Mouse (Mus musculus) neural tube, embryonic 14.5 days (tissue): Measurements from ENCODE around the gene B3galnt1. TPM values are rescaled to one million over a fixed set of nuclear protein-coding genes. Genes with fewer than 3 reads are reported as not detected.
A peak's percentile ranks its signal among the peaks of the same experiment; 100 is the strongest.

Experiments used
- ATAC-seq: fragments of 200-750 bp; cut with Nextera tagmentation; 2 replicates; pipeline ENCODE4 v1.8.0; 2017; ENCODE audit warnings: low read depth, mild to moderate bottlenecking, moderate TSS enrichment, moderate library complexity
- H3K27ac ChIP-seq: fragments of 300-500 bp; sonication (generic); 2 replicates; pipeline ENCODE4 v1.5.1; 2014; ENCODE audit warnings: low read depth, mild to moderate bottlenecking, control low read depth, low read length, moderate library complexity, mixed read lengths
- H3K27me3 ChIP-seq: fragments of 300-500 bp; sonication (generic); 2 replicates; pipeline ENCODE4 v1.6.1; 2014; ENCODE audit warnings: low read length; ENCODE audit not compliant: control insufficient read depth, insufficient read depth
- H3K36me3 ChIP-seq: fragments of 300-500 bp; sonication (generic); 2 replicates; pipeline ENCODE4 v1.6.1; 2014; ENCODE audit warnings: low read length, mixed read lengths; ENCODE audit not compliant: control insufficient read depth, insufficient read depth
- H3K4me1 ChIP-seq: fragments of 300-500 bp; sonication (generic); 2 replicates; pipeline ENCODE4 v1.6.1; 2014; ENCODE audit warnings: low read length; ENCODE audit not compliant: control insufficient read depth, insufficient read depth
- H3K4me2 ChIP-seq: fragments of 300-500 bp; sonication (generic); 2 replicates; pipeline ENCODE4 v1.6.1; 2014; ENCODE audit warnings: mild to moderate bottlenecking, low read depth, low read length, control low read depth
- H3K4me3 ChIP-seq: fragments of 300-500 bp; sonication (generic); 2 replicates; pipeline ENCODE4 v1.5.1; 2014; ENCODE audit warnings: low read depth, low read length, control low read depth, mixed read lengths
- H3K9ac ChIP-seq: fragments of 300-500 bp; sonication (generic); replicated peaks from 2 replicates; pipeline ENCODE4 v1.6.1; 2014; ENCODE audit warnings: low read depth, mild to moderate bottlenecking, control low read depth, low read length, mixed read lengths
- H3K9me3 ChIP-seq: fragments of 300-500 bp; sonication (generic); 2 replicates; pipeline ENCODE4 v1.6.1; 2016; ENCODE audit warnings: low read length; ENCODE audit not compliant: control insufficient read depth
- WGBS: fragments of 180-500 bp; shearing (Covaris S2); extraction: QIAGEN DNeasy Blood & Tissue Kit; methylation state at CpG from one replicate; pipeline ENCODE4 v1.1.7; 2014; 5-methylcytosine and 5-hydroxymethylcytosine counted together
- polyA plus RNA-seq: library from polyadenylated mRNA; unstranded; fragments of >200 nt; fragmentation: Nextera tagmentation; extraction: Ambion mirVana; gene quantifications from 2 replicates; pipeline ENCODE4 v1.2.1, GENCODE M21; 2014

The B3galnt1 gene
- polyA plus RNA-seq, 1 experiment from 2014 or later: 114 TPM

GRCm38 (mm10) chr3:69606923-69607322, 8.2 kb upstream of the B3galnt1 start:
- no peaks in the 10 kb centered on the region for H3K9me3 ChIP-seq
- H3K4me1 ChIP-seq: no peaks in the 10 kb centered on the region
- whole genome bisulfite sequencing: 88% methylated on average over 1 of the region's 1 CpGs
- no peaks in the 10 kb centered on the region for H3K36me3 ChIP-seq
- no peak for ATAC-seq
- H3K4me2 ChIP-seq: no peak overlapping the region
- H3K4me3 ChIP-seq: no peak overlapping the region
- H3K27ac ChIP-seq: no peak overlapping the region
- no peak overlapping the region for H3K9ac ChIP-seq
- no peaks in the 10 kb centered on the region for H3K27me3 ChIP-seq

GRCm38 (mm10) chr3:69599166-69599500, 373 bp upstream of the B3galnt1 start:
- peak; percentile 51 for ATAC-seq
- WGBS: 8% methylated on average over 5 of the region's 5 CpGs
- Histone ChIP-seq H3K9me3 (no peaks in the 10 kb centered on the region), H3K27me3 (no peaks in the 10 kb centered on the region), H3K4me2 (peak overlapping the region; percentile 75), H3K27ac (peak overlapping the region; percentile 70; the same call in 1 of the 2 replicates), H3K36me3 (no peaks in the 10 kb centered on the region), H3K4me3 (peak overlapping the region; percentile 76), H3K9ac (peak overlapping the region; percentile 87), H3K4me1 (peaks cover 12% of the 10 kb centered on the region; the same call in 1 of the 2 replicates)

GRCm38 (mm10) chr3:69597816-69598215, 944 bp downstream of the B3galnt1 start:
- Histone ChIP-seq H3K9ac (peak overlapping the region; percentile 87), H3K4me3 (peak overlapping the region; percentile 76), H3K4me1 (peaks cover 12% of the 10 kb centered on the region; the same call in 1 of the 2 replicates), H3K9me3 (no peaks in the 10 kb centered on the region), H3K27me3 (no peaks in the 10 kb centered on the region), H3K27ac (peak overlapping the region; percentile 70; the same call in 1 of the 2 replicates), H3K4me2 (peak overlapping the region; percentile 75), H3K36me3 (no peaks in the 10 kb centered on the region)
- 0 out of 2 replicates have a peak, but pooled peaks have one; percentile 6 for ATAC-seq
- 5% methylated on average over 7 of the region's 7 CpGs for WGBS

GRCm38 (mm10) chr3:69597211-69597610, 1.5 kb downstream of the B3galnt1 start:
- H3K27ac ChIP-seq: no peak overlapping the region
- no peak for ATAC-seq
- H3K36me3 ChIP-seq: no peaks in the 10 kb centered on the region
- H3K27me3 ChIP-seq: no peaks in the 10 kb centered on the region
- H3K9ac ChIP-seq: no peak overlapping the region
- H3K4me2 ChIP-seq: peak overlapping the region; percentile 75
- peak overlapping the region; percentile 76 for H3K4me3 ChIP-seq
- H3K9me3 ChIP-seq: no peaks in the 10 kb centered on the region
- peaks cover 12% of the 10 kb centered on the region; the same call in 1 of the 2 replicates for H3K4me1 ChIP-seq
- 86% methylated on average over 6 of the region's 6 CpGs for WGBS

- Histone ChIP-seq H3K4me1 (peaks cover 12% of the 10 kb centered on the region; the same call in 1 of the 2 replicates), H3K27ac (no peak overlapping the region), H3K9me3 (no peaks in the 10 kb centered on the region), H3K36me3 (no peaks in the 10 kb centered on the region), H3K27me3 (no peaks in the 10 kb centered on the region), H3K9ac (no peak overlapping the region), H3K4me2 (no peak overlapping the region), H3K4me3 (no peak overlapping the region)
- ATAC-seq: no peak
- 82% methylated on average over 3 of the region's 3 CpGs for WGBS
Measured at GRCm38 (mm10) chr3:69596116-69596515, 2.6 kb downstream of the B3galnt1 start.

- 68% methylated on average over 9 of the region's 9 CpGs for WGBS
- no peaks in the 10 kb centered on the region for H3K27me3 ChIP-seq
- H3K27ac ChIP-seq: no peak overlapping the region
- no peak for ATAC-seq
- no peaks in the 10 kb centered on the region for H3K36me3 ChIP-seq
- H3K4me3 ChIP-seq: no peak overlapping the region
- no peak overlapping the region for H3K9ac ChIP-seq
- H3K4me2 ChIP-seq: no peak overlapping the region
- peaks cover 12% of the 10 kb centered on the region; the same call in 1 of the 2 replicates for H3K4me1 ChIP-seq
- H3K9me3 ChIP-seq: no peaks in the 10 kb centered on the region
Measured at GRCm38 (mm10) chr3:69594071-69594470, 4.7 kb downstream of the B3galnt1 start.

GRCm38 (mm10) chr3:69593426-69593825, 5.3 kb downstream of the B3galnt1 start:
- H3K27me3 ChIP-seq: no peaks in the 10 kb centered on the region
- no peak overlapping the region for H3K4me2 ChIP-seq
- ATAC-seq: no peak
- no peak overlapping the region for H3K9ac ChIP-seq
- H3K36me3 ChIP-seq: no peaks in the 10 kb centered on the region
- H3K4me1 ChIP-seq: peaks cover 12% of the 10 kb centered on the region; the same call in 1 of the 2 replicates
- H3K4me3 ChIP-seq: no peak overlapping the region
- no peaks in the 10 kb centered on the region for H3K9me3 ChIP-seq
- WGBS: 90% methylated on average over 8 of the region's 8 CpGs
- no peak overlapping the region for H3K27ac ChIP-seq

- Histone ChIP-seq H3K27me3 (no peaks in the 10 kb centered on the region), H3K9me3 (no peaks in the 10 kb centered on the region), H3K4me3 (no peak overlapping the region), H3K9ac (no peak overlapping the region), H3K36me3 (no peaks in the 10 kb centered on the region), H3K4me2 (no peak overlapping the region), H3K4me1 (no peaks in the 10 kb centered on the region), H3K27ac (no peak overlapping the region)
- ATAC-seq: no peak
- WGBS: 58% methylated on average over 10 of the region's 10 CpGs
Measured at GRCm38 (mm10) chr3:69588101-69588760, 10.5 kb downstream of the B3galnt1 start.

- Histone ChIP-seq H3K4me2 (no peak overlapping the region), H3K27me3 (no peaks in the 10 kb centered on the region), H3K36me3 (no peaks in the 10 kb centered on the region), H3K9me3 (no peaks in the 10 kb centered on the region), H3K4me1 (no peaks in the 10 kb centered on the region), H3K9ac (no peak overlapping the region), H3K4me3 (no peak overlapping the region), H3K27ac (no peak overlapping the region)
- no peak for ATAC-seq
- 76% methylated on average over 1 of the region's 1 CpGs for WGBS
Measured at GRCm38 (mm10) chr3:69583798-69584197, 15.0 kb downstream of the B3galnt1 start.
